Mouse (Mus musculus): ENCODE measurements around the gene Apol7e.
"Not testable (repeated sequence)": the region's sequence is repeated elsewhere in the genome, so short reads cannot be mapped to it uniquely, and the experiment has no call there.

DNA sequence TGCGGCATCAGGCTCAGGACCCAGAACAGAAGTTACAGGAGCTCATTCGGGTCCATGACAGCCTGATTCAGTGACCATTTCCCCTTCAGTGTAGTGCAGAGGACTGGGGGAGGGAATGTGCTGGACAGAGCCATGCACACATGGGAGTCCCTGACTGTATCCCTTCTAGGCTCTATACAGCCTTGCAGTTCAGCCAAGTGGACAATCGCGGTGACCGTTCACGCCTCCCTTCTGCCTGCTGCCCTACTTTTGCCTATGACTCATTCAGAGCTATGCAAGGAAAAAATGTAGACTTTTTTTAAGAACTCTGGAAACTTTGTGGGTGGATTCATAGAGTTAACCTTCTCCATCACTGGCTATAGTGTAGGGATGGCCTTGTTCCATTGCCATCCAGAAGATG lies 19.6 kb downstream of the Apol7e start:
- not testable (repeated sequence) for TF ChIP-seq POLR2A (IDR thresholded peaks at IDR 0.05; ENCODE audit: borderline replicate concordance, extremely low read depth, insufficient read depth, insufficient read length, poor library complexity, severe bottlenecking); CTCF (IDR thresholded peaks at IDR 0.05; ENCODE audit: borderline replicate concordance, extremely low read depth, insufficient read depth, insufficient read length)
